Mouse (Mus musculus) gonadal fat pad, adult 2 months (tissue): ENCODE measurements at regions not wholly inside any gene's neighbourhood (a gene's known extent, or its start where the extent isn't known, plus 50 kb on each side); places are given as distances from the start of the nearest gene placed in this dataset.

Source experiments
- DNase-seq: peaks from one replicate; pipeline ENCODE4 v3.0.0-alpha.2; 2012; ENCODE audit warnings: low read depth

DNA sequence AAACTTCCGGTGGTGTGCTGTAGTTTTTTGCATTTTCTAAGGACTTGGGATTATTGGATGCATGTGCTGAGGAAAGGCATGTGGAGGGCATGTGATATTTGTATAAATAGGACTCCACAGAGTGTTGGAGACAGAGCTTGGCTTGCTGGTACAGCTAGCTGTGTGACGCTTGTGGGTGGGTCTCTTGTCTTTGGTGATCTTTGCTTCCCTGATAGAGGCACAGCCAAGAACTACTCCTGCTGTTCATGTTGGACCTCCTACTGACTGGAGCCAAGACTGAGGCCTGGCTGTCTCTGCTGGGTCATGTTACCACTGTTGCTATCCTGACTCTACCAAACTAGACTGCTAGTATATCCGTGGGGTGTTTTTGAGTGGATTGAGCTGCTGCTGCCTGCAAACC is 103.1 kb upstream of the Syndig1 start:
- DNase-seq: no peak

DNA sequence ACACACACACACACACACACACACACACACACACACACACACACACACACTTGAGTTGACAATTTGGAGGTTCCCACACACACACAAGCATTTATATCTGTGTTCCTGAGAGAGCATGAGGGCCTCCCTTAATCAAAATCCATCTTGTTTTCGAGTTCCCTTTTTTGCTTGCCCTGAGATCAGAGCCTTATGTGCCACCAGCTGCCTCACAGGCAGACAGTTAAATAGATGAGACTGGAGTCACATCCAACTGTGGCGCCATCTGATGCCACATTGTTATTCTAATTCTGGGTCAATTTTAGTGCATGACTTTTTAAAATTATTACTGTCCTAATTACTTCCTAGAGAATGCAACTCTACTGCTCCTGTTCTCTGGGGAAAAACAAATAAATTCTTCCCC is 91.2 kb upstream of the Syndig1 start:
- DNase-seq: no peak

DNA sequence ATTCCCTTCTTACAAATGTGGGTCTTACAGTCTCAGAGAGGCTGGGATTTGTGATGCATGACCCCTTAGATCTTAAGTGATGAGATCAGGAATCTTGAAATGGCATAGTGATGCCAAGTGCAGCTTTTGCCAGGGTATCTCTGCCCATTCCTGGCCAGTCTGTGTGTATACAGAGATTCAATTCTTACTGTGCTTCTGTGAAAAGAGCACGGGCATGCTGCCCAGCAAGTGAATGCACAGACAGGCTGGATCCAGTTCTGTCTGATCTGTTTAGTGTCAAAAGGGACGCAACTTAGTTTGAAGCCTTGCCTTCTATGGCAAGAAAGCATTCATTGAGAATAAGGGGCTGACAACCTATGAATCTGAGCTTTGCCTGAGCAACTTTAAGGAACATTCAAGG is 89.1 kb upstream of the Syndig1 start:
- no peak for DNase-seq

DNA sequence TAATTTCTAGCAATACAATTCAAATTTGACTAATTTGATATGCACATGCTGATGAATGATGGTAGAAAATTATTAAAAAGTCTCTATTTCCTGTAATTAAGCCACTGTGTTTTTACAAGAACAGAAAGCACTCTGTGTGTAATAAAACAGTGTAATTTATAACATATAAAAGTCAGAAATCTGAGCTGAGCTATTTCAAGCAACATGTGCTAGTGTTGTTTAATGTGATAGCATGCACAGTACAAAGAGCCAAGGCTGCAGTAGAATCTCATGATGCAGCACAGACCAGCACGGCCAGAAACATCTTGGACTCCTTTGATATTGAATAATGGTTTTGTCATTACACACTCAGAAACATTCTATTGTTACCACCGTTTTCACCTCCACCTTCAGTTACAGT is 86.3 kb upstream of the Syndig1 start:
- DNase-seq: no peak

DNA sequence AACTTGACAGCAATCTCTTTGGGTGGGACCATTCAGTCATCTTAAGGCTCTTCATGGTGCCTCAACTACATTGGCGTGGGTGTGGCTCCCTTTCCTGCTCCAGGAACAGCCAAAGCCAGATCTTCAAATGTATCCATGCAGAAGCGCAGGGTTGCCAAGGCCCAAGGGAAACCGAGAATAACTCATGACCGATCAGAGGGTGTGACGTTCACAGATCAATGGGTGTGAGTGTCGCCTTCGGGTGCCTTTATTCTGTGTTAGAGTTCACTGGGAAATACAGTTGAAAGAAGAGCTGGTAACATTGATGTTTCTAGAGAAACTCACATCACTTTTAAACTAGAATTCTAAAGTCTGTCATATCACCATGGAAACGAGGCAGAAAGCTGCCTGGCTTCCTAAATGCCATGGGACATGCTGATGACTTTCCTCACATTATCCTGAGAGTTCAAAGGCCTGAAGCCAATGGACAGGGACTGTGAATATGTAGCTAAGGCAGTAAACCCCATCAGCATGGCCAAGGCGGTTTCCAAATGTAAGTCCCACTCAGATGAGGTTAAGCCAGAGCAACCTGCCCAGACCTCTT is 80.7 kb upstream of the Syndig1 start:
- no peak for DNase-seq

DNA sequence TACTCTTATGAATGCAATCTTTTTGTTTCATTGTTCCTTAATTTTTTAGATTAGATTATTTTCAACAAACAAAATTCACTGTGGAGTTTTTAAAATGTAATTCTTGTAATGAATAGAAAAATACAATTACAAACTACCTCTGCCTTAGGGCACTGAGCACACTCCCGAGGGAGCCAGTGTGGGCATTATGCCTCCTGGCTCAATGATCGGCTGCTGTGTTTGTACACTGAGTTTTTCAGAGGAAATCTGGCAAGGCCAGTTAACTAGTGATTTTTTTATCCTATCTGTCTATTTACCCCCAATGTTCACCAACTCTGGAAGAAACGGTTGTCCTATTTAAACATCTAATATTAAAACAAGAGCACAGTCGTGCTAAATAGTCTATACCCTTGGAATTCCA is 69.9 kb upstream of the Syndig1 start:
- no peak for DNase-seq

DNA sequence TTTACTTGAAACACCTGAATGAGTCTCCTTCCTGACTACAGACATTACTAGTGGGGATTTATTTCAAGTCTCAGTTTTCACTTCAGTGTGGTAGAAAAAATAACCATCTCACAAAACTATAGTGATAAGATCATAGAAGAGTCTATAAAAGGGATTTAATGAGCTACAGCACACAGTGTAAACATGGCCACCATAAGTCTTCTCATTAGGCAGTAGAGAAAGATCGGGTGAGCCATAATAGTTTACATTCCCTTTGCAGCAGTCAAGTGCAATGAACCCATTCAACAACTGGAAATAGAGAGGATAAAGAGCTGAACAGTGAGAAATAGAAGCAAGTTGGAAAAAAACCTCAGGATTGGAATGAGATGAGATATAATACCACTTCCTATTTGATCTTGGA is 65.1 kb upstream of the Syndig1 start:
- no peak for DNase-seq

DNA sequence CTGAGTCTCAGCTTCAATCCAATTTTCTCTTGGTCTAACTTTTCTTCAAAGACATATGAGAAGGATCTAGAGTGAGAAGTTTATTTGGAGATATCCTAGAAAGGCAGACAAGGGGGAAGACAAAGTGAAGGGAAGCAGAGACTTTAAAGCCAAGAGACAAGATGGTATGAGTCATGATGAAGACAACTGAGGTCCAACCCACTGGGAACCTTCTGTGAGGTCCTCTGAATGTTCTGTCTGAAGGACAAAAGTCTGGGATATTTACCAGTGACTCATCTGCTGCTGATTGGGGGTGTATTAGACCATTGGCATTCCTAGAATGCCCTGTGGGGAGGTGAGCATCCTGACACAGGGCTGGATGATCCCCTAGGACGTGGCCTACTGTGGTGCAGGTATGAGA is 61.0 kb upstream of the Syndig1 start:
- no peak for DNase-seq

DNA sequence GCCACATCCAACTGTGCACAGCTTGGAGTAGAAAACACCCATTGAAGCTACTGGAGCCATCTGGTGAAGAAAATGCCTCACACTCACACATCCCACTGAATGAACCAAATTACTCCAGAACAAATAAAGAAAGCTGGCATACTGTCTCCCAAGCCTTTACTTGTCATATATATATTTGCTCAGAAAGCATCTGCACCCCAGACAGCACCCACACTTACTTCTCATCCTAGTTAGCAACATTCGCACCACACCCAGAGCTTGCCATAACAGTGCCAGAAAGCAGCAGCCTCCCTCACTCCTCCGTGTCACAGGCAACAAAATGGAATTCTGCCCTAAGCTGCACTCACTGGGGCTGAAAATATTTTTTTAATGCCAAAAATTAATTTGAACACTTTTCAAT is 60.5 kb upstream of the Syndig1 start:
- DNase-seq: no peak

DNA sequence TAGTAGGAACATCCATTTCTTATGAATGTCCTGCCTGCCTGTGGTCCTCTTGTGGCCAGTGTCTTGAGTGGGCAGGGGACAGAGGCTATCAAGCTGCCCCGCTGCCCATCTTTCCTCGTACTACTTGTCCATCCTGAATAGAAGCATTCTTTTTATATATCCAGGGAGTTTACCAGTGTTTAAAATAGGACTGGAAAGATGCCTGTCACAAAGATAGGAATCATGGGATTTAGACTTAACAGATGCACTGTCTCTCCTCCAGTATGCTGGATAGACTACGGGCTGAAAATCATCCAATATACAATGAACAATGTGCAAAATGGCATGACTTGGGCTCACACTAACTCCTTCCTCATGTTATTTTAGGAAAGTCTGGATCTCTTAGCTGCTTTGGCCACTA is 51.7 kb upstream of the Syndig1 start:
- no peak for DNase-seq
